Mouse (Mus musculus): Measurements from ENCODE around the gene C2cd4d.

Gene C2cd4d

GRCm38 (mm10) chr3:94362138-94362537 is at the start of gene C2cd4d:
C2cd4d (plus strand) TSS chr3:94362438.
- DNase-seq (ENCODE audit: low spot score): no peak

- DNase-seq (ENCODE audit: low spot score): no peak
These were observed 33.6 kb upstream of the C2cd4d start for GRCm38 (mm10) chr3:94328681-94329080.

DNA sequence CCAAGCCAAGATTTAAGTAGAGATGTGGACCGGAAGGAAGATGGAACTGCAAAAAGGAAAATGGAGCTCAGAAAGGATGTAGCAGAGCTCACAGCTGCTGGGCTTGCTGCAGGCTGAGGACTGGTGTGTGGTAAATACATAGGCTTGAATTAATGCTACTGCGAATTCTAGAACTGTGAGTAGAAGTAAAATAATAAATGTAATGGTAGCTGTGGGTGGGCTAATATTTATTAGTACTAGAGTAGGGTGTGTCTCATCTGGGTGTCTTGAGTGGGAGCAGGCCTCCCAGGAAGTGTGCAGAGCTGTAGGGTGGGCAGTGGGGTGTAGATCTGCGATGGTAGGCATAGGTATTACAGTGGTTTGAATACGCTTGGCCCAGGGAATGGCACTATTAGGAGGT is 27.8 kb upstream of the C2cd4d start:
- no peak for DNase-seq (ENCODE audit: low spot score)

DNA sequence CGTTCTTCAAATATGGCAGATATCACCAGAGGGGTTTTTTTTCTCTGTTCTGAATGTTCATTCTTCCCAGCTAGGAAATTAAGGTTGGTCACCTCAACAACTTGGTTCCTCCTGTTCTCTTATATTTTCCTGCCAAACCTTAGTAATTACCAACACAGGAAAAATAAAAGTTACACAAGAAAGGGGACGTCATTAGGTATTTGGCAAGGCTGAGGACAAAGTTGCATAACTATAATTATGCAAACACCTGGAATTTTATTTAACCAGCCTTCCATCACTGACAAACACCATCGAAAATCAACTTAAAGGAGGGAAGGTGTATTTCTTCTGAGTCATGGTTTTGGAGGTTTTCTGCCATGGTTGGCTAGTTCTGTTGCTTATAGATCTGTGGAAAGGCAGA is 23.7 kb upstream of the C2cd4d start:
- DNase-seq (ENCODE audit: low spot score): no peak

DNA sequence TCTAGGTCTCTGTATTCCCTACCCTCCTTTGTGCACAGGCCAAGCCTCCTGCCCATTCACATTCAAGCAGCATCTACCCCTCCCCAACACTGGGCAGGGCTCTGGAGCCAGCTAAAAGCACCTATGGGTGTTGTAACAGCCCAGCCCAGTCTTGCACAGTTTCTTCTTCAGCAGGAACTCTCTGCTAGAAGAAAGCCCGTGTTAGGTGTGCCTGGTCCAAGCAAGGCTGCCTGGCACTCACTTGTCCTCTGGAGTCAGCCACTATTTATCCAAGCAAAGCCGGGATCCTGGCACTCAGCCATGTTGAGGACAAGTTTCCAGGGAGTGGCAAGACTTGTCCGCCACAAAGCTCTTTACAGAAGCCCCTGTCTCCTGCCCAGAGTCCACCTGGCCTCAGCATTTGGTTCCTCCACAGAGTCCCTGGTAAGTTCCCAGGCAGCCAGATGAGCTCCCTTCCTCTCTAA is 20.2 kb upstream of the C2cd4d start, which contains the start of gene Them5:
Them5 (plus strand) TSS at position 141 of the 464 bp plus-strand sequence.
- no peak for DNase-seq (ENCODE audit: low spot score)

DNA sequence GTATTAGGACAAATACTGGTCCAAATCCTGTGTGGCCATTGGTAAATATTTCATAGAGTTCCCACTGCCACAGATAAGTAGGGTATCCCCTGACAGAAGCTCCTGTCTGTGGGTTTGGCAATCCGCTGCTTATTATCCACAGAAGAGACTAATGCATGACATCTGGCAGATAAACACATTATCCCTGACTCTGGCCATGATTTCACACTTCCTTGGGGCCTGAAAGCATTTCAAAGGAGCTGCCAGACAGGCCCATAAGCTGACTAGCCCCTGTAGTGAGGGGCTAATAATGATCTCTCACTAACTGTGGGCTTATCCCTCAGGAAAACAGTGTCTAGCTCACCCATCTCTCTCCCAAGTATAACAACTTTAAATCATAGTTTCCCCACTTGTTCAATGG is 19.7 kb upstream of the C2cd4d start:
- no peak for DNase-seq (ENCODE audit: low spot score)

DNA sequence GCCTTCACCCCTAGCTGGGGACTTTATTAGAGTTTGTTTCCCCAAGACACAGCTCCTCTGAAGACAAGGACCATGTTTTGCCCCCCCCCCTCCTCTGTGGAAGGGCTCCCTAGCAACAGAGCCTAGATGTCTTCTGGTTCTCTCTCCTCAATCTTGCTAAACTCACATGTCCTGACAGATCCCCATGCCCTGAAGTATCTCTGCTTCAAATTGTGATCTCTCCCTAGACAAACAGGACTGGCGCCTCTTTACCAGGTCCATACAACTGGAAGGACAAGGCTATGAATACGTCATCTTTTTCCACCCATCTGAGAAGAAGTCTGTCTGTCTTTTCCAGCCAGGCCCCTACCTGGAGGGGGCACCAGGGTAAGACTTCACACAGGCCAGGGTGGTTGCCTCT is 18.1 kb upstream of the C2cd4d start:
- DNase-seq (ENCODE audit: low spot score): no peak

DNA sequence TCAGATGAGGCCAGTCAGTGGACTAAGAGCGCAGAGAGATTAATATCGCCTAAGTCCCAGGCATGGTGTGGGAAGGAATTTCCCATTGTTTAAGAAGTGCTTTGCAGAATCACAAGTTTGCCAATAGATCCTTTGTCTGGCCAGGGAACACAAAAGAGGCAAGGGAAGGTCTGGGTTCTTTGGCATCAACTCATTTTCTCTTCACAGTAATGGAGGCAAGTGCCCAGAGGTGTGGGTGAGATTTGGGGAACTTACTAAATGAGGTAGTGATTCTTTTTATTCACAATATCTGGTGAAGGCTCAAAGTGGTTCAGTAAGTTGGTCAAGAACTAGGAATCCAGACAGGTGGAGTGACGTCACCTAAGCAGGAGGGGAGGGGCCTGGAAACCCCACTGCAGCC is 17.3 kb upstream of the C2cd4d start:
- DNase-seq (ENCODE audit: low spot score): no peak

DNA sequence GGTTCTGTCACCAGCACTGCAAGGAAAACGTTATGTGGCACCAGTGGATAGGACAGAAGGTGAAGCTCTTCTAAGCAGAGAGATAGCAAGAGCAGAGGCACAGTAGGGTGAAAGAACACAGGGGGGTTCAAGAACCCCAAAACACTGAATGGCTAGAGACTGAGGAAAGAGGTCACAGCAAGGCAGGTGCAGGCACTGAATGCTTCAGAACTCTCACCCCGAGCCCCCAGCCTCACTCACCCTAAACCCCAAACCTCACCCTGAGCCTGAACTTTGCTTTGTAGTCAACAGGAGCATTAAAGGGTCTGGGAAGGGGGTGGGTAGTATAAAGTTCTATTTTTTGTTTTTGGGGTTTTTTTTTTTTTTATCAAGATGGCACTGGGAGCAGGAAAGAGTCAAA is 14.1 kb upstream of the C2cd4d start:
- no peak for DNase-seq (ENCODE audit: low spot score)

- no peak for DNase-seq (ENCODE audit: low spot score)
These were observed 1.4 kb upstream of the C2cd4d start for GRCm38 (mm10) chr3:94360812-94361211.

DNA sequence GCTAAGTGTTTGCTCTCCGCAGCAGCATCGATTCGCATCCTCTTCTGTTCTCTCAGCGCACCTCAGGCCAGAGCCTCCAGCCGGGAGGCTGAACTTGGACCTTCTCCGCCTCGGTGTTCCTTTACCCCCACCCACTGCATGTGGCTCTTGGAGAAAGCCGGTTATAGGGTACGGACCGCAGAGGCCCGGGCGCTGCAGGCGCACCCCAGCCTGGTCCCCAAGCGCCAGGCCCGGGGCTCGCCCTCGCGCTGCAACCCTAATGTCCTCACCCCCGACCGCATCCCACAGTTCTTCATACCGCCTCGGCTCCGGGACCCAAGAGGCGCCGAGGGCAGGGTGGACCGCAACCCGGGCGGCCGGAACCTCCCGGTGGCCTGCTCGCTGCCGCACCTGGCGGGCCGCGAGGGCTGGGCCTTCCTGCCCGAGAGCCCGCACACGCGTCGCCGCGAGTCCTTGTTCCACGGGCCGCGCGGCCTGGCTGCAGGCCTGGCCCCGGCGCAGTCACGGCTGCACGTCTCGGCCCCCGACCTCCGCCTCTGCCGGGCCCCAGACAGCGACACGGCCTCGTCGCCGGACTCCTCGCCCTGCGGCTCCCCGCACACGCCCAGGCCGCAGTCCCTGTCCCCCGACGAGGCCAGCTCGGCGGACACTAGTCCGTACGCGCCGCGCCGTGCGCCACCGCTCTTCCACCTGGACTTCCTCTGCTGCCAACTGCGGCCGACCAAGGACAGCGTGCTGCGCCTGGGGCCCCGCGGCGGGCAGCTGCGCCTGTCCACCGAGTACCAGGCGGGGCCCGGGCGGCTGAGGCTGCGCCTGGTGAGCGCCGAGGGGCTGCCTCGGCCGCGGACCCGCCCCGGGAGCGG is 1.3 kb downstream of the C2cd4d start:
- DNase-seq (ENCODE audit: low spot score): peak; percentile 43

- DNase-seq (ENCODE audit: low spot score): no peak
These were observed 1.9 kb downstream of the C2cd4d start for GRCm38 (mm10) chr3:94364154-94364526.

DNA sequence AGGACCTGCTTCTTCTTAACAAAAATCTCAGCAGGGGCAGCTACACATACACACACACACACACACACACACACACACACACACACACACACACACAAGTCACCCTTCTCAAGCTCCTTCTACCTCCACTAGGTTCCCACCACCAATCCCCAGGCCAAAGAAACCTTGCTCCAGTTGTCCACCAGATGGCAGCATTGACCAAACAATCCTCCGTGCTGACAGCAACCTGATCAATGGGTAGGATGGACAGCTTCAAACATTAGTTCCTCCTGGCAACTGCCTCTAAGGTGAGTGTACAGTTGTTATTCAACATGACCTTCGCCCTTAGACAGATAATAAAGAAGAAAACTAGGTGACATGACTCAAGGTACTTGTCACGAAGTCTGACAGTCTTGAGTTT is 4.5 kb downstream of the C2cd4d start:
- peak; percentile 76 for DNase-seq (ENCODE audit: low spot score)

DNA sequence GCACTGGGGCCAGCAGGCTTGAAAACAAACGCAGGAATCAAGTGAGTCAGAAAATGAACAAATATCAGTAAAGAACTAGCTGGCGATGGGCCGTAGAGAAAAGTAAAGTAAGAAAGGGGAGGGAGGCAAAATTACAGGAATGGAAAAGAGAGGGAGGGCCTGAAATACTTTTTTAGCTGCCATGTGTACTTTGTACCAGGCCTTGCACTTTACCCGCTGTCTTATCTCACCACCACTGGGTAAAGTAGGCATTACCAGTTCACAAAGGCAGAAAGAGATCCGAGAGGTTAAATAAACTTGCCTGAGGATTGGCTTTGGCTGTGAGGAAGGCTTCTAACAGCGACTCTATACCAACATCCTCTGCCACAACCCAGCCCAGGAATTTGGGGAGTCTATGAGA is 5.3 kb downstream of the C2cd4d start:
- no peak for DNase-seq (ENCODE audit: low spot score)

- DNase-seq (ENCODE audit: low spot score): no peak
These were observed 6.4 kb downstream of the C2cd4d start for GRCm38 (mm10) chr3:94368631-94369030.

- DNase-seq (ENCODE audit: low spot score): no peak
These were observed 7.5 kb downstream of the C2cd4d start for GRCm38 (mm10) chr3:94369709-94370108.

GRCm38 (mm10) chr3:94371637-94372036 is 9.4 kb downstream of the C2cd4d start:
- DNase-seq (ENCODE audit: low spot score): no peak

DNA sequence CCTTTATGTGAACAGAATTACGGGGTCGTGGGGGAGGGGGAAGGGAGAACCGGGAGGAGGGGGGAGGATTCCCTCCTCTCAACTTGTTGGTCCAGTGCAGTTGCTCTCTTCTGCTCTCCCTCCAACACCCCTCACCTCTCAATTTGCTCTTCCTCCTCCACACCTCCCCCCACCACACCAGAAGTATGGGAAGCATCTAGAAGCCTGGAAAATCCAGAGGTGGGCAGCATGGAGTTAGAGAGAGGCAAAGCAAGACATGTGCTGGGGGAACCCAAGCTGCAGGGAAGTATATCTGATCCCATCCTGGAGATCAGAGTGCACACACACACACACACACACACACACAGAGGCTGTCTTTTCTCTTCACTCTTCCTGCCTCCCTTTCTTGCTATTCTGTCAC is 9.8 kb downstream of the C2cd4d start:
- no peak for DNase-seq (ENCODE audit: low spot score)

DNA sequence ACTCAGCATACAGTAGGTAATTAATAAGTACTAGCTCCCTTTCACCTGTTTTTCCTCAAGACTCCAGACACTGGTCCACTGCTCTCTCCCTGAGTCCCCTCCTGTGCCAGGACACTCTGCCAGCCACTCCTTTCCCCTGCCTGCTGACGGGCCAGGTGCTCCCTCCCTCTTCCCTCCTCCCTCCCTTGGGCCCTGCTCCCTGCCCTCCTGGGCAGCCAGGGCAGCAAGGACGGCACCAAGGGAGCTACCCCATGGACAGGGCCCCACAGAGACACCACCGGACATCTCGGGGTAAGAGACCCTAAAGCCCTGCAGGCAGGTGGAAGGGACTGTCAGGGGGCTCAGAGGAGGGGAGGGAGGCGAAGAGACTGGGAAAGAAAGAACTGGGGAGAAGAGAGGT is 10.4 kb downstream of the C2cd4d start, which contains the start of gene Rorc:
Rorc (plus strand) TSS at position 154 of the 400 bp plus-strand sequence.
- no peak for DNase-seq (ENCODE audit: low spot score)

DNA sequence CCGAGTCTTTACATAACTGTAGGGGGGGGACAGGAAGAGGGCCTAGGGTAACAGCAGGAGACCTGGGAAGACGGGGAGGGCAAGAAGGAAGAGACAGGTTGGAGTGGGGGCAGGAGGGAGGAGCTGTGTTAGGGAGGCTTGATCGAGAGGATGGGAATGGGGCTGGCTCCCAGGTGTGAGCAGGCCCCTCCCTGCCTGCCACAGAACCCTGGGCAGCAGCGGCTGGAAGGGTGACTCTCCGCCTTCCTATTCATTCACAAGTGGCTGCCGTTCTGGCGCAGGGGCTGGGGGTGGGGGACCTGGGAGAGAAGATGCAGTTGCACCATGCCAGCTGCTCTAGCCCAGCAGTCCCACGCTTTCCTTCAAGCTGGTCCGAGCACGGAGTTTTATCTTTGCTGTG is 10.9 kb downstream of the C2cd4d start:
- no peak for DNase-seq (ENCODE audit: low spot score)

DNA sequence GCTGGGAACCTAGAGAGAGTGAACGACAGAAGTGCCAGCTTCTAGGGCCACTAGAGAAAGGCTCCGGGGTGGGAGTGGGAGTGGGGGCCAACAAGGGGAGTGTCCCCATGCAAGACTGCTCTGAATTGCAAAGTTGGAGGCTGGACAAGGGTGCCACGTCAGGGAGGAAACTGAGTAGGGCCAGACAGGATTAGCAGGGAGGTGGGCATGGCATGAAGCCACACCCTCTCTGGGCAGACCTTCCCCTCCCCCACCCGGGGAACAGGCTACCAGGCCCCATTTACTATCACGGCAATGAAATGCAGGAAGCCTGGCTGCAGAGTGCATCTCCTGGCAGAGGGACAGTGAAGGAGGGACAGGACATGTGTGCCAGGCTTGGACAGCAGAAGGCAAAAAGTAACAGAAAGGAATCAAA is 11.4 kb downstream of the C2cd4d start:
- peak; percentile 13 for DNase-seq (ENCODE audit: low spot score)

DNA sequence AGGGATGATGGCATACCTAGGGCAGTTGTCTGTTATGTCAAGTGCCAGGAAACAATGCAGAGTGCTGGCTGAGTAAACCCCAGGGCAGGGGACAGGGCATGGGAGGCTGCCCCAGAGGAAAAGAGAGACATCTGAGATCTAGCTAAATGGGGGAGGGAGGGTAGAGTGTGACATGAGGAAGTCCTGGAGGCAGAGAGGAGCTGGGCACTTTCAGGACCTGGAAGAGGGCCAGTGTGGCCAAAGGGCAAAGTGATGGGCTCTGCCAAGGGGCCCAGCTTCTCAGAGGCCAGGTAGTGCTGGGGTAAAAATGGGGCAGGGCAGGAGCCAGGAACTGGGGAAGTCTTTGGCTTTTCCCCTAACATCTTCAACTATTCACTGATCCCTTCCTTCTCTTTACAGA is 12.4 kb downstream of the C2cd4d start:
- no peak for DNase-seq (ENCODE audit: low spot score)

DNA sequence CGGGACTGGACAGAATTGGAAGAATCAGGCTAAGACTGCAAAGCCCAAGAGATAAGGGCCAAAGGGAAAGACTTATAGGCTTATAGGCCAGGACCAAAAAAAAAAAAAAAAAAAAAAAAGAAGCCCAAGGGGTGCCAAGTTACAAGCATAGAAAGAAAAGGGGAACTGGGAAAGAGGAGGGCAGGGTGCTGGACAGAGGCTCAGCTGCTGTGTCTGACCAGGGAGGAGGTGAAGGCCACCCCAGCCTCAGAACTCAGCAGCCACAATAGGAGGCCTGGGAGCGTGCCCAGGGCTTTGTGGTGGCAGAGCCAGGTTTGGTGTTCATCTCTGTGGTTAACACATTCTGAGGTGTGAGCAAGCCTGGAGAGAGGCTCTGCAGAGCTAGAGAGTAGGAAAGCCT is 12.9 kb downstream of the C2cd4d start:
- DNase-seq (ENCODE audit: low spot score): no peak

DNA sequence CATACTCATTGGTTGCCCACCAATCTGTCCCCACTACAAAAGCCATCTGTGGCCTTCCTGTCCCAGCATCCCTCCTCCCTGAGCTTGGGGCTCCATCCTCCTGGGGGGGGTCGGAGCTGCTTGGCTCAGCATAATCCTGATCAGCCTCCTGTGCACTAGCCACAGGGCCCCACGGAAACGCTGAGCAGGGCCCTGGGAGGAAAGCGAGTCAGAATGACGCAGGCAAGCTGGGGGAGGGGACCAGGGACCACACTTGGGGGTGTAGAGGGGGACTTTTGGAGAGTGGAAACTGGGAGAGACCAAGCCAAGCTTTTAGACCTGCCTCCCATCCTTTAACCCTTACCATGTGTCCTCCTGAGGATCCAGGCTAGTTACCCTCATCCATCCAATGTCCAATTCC is 13.6 kb downstream of the C2cd4d start:
- DNase-seq (ENCODE audit: low spot score): no peak

Data from yolk sac, embryonic 10.5 days (tissue).